Mouse (Mus musculus) G1E (cell line): ENCODE measurements around the gene Gm17018.

ENCODE experiments used
- CTCF ChIP-seq: IDR thresholded peaks from 2 replicates; pipeline ENCODE4 v1.5.1; 2012; ENCODE audit warnings: low read depth, low read length, inconsistent platforms, mixed read lengths
- POLR2AphosphoS5 ChIP-seq: IDR thresholded peaks from 2 replicates; pipeline ENCODE4 v1.6.1; 2012; ENCODE audit warnings: low read depth, low read length, inconsistent platforms; ENCODE audit not compliant: insufficient replicate concordance

DNA sequence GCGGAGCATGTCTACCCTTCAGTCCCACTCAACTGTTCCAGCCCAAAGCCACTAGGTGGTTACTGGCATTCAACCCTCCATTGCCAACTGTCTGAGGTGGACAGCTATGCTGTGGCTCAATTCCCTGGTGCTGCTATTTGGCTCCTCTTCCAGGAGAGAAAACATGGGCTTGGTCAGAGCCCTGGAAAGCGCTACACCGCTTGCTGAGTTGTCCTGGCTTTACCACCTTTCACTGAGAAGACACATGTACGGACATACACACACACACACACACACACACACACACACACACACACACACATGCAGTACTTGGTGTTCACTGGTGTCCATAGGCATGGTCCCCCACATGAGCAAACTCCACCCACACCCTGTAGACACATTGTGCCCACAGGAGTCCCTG lies 46.3 kb downstream of the Gm17018 start:
- TF ChIP-seq CTCF (no peak), POLR2AphosphoS5 (no peak)
